Mouse (Mus musculus): ENCODE data around the gene Slc4a3.

Gene Slc4a3

DNA sequence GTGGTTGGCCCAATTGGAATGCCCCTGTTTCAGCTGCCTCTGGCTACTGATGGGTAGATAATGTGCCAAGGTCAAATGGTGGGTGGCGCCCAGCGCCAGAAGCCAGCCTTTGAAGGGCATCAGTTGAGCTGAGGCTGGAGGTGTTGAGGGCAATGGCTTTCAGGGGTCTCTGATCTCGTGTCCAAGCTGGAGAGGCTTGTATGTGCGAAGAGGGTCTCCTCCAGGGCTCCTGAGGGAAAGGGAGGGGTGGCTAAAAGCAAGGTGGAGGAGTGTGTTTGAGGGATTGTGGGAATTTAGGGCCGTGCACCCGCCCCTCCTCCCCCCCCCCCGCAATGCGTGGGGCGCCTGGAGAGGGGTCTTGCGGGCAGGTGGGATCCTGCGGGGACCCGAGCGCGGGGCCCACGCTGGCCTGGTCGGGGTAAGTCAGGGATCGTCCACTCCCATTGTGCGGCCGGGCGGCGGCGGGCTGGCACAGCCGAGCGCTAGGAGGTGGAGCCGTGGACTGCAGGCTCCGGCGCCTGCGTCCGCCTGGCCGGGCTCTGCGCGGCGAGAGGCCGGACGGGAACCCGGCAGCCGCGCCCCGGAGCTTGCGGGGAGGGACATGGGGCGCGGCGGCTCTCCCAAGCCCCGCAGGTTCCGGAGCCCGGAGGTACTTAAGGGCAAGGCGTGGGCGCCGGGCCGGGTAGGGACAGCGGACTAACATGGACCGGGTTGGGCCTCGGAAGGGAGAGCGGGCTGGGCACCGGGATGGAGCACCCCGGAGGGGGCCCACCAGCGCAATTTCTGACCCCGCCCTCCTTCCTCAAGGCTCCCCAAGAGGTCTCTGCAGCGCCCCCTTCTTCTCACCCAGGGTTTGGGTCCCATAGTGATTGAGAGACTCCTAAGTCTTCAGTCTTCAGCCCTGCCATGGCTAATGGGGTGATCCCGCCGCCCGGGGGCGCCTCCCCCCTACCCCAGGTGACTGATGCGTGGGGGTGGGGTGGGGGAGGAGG, at the start of gene Slc4a3:
Gene Slc4a3, plus strand, starts transcription at position 302 of the 992 bp plus-strand sequence.
- DNase-seq (ENCODE audit: low spot score), result peak; percentile 73

DNA sequence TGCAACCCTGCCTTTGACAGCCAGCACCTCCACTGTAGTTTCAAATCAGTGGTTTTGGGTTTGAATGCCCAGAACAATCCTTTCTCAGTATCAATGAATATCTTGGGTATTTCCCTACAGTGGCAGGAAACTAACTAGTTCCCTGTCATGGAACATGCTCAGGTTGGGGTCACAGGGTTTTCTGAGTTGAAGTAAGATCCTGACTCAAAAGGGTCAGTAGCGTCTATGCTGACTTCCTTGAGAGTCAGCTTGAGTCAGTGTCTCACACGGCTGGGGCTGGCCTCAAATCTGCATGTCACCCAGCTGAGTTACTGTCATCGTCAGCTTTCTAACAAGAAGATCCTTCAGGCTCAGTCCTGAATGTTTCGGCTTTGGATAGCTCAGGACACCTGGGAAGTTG, 47.2 kb upstream of the Slc4a3 start:
- no peak for DNase-seq (ENCODE audit: low spot score)

DNA sequence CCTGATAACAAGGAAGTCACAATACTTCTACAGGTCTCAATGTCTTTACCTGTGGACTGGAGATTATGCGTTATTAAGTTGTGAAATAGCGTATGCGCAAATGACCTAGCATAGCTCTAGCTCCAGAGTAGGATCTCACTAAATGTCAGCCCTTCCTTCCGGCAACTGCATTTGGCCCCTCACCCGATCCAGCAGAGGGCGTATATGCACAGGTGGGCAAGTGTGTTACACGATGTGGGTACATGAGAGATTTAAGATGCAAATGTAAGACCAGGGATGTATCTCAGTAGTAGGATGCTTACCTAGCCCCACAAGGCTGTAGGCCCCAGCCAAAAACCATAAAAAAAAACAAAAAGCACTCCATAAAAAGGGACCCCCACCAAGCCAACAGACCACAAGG, 46.6 kb upstream of the Slc4a3 start:
- DNase-seq (ENCODE audit: low spot score), result no peak

DNA sequence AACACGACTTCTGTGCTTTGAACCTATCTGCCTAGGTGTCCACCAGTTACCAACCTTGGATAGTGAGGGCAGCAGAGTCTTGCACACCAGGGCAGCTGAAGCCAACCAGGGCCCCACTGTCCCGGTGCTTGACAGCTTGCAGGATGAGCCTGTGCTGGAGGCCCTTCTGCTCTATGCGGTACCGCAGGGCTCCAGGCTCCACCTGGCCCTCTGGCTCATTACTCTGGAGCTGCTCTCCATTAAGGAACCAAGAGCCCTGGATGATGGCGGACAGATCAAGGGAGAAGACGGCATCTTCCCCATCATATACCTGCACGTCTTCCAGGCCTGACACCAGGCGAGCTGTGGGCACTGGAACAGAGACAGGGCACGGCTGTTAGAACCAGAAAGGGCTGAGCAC, 44.2 kb upstream of the Slc4a3 start:
- no peak for DNase-seq (ENCODE audit: low spot score)

DNA sequence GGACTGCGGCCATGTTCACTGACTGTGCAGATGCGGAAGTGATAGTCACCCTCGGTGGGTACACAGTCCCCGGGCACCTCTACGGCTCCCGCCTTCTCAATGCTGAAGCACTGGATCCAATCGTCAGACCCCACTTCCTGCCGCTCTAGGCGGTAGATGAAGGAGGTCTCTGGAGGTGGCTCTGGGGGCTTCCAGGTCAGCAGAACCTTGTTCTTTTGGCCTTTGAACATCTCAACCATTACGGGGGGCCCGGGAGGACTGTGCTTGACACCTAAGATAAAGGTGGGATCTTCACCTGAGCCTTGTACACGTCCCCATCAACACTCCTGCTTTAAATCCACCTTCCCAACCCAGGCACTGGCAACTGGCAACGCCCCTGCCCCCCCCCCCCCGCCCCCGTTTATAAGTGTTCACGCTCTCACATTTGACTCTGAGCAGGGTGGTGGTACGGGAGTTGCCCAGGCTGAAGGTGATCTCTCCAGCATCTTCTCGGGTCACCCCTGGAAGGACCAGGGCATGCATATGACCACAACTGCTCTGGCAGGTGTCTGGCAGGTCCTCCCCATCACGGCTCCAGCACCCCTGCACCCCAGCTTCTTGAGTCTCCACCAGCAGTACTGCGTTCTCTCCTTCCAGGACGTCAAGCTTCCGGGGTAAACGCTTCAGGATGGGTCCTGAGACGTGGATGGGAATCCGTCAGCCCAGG, 43.0 kb upstream of the Slc4a3 start:
- DNase-seq (ENCODE audit: low spot score), result no peak

DNA sequence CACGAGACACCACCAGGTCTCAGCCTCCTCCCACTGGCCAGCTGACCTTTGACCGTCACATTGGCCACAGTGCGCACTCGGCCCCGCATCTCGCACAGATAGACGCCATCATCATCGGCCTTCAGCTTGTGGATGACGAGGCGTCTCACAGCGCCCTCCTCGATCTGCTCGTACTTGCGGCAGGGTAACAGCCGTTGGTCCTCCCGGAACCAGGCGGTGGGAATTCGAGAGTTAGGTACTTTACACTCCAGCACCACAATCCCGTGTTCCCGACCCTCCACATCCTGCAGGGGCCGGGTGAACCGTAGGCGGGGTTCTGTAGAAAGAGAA, 42.5 kb upstream of the Slc4a3 start:
- no peak for DNase-seq (ENCODE audit: low spot score)

DNA sequence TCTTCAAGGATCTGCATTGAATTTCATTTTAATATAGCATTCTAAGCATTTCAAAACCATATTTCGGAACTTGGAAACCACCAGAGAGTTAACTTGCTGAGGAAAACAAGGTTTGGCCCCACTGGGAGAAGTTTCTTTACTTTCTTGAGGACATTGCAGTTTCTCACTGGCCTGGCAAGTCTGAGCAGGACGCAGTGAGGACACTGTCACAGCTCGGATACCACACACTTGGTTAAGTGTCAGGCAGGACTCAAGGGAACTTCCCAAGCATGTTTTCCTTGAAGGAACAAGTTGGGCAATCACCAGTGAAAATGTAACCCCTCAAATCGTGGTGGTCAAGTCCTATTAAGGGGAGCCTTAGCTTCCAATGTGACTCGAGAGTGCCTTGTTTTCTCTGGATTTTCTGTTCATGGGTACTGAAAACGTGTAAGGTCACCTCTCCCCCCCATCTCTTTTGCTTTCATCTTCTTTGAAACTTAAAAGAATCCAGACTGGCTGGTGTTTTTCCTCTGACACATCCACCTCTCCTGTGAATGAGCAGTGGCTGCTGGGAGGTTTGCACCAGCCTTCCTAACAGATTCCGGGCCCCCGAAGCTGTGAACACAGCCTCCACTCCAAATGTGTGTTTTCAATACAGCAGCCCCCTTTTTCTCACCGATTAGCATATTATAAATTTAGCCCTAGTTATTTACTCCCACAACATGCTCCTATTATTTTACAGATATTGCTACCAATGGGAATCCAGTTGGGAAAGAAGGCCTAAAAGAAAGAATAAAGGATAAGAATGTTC, 41.6 kb upstream of the Slc4a3 start:
- DNase-seq (ENCODE audit: low spot score), result no peak

DNA sequence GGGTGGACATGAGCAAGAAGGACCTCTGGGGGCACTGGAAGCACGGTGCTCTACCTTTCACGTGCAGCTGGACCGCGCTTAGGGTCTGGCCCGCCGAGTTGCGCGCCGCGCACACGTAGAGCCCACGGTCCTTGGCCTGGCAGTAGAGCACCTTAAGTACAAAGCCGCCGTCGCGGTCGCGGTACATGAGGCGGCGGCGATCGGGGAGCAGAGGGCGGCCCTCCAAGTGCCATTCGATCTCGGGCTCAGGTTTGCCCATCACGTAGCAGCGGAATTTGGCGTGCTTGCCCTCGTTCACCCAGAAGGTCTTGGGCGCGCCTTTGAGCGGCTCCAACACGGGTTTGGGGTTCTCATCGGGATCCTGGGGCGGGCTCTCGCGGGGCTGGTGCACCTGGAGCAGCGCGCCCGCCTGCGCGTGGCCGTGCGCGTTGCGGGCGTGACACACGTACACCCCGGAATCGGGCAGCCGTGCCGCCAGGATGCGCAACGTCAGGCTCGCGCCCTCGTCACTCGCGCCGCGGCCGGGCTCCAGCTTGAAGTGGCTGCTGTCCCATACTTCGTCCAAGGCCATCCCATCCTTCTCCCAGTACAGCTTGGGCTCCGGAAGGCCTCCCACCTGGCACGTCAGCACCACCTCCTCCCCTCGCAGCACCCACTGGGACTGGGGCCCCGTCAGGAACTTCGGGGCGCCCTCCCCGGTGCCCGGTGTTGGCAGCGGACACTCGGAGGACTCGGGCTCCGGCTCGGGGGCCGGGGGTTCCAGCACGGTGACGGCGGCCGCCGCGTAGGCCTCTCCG, 40.7 kb upstream of the Slc4a3 start:
- peak; percentile 71 for DNase-seq (ENCODE audit: low spot score)

DNA sequence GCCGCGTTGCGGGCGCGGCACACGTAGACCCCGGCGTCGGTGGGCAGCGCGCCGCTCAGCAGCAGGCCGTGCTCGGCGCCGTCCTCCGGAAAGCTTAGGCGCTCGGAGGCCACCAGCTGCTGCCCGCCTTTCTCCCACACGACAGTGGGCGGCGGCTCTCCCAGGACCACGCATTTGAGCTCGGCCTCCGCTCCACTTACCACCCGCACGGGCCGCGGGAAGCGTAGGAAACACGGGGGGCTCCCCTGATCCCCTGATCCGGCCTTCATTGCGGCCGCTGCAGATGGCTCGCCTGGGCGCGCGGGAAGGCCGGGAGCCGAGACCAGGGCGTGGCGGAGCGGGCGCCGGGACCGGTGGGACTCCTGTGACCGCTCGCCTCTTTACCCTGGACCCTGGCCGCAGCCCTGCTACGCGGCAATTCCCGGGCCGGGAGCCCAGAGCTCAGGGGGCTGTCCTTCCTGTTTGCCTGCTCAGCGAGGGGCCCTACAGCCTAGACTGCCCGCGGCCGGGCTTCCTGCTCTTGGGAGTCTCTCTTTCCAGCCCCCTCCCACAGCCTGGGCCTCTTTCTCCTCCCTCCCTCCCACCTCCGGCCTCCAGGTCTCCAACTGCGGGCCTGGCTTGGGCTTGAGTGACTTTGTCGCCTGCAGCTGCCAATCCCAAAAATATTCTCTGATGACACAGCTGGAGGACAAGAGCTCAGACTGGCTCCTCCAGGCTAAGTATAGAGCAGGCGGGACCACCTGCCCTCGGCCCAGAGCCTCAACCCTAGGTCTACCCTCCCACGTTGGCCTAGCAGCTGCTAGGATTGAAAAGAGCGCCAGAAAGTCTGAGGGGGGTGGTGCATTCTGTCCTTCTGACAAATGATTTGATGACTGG, 39.9 kb upstream of the Slc4a3 start, which contains the start of gene Obsl1:
Gene Obsl1, minus strand, starts transcription at position 497 of the 876 bp plus-strand sequence.
- DNase-seq (ENCODE audit: low spot score), result peak; percentile 84

DNA sequence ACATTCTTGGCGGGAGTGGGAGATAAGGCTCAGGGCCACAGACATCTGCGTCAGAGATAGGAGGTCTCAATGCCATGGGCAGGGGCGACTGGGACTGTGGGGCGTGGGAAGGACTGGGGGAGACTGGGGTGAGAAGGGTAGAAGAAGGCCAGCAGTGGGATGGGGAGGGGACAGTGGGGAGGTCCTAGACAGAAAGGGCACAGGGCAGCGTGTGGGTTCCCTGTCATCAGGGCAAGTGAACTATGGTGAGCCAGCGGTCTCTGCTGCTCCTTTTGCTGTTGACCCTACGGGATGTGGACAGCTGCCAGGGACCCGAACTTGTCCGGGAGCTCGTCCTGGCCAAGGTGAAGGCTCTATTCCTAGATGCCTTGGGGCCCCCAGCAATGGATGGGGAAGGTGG, 39.1 kb upstream of the Slc4a3 start, which contains the start of gene Inha:
Gene Inha, plus strand, starts transcription at position 72 of the 400 bp plus-strand sequence.
- DNase-seq (ENCODE audit: low spot score), result no peak

DNA sequence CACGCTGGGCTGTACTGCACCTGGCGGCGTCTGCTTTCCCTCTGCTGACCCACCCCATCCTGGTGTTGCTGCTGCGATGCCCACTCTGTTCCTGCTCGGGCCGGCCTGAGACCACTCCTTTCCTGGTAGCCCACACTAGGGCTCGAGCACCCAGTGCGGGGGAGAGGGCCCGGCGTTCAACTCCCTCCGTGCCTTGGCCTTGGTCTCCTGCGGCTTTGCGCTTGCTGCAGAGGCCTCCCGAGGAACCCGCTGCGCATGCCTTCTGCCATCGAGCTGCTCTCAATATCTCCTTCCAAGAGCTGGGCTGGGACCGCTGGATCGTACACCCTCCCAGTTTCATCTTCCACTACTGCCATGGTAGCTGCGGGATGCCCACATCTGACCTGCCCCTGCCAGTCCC, 36.5 kb upstream of the Slc4a3 start:
- DNase-seq (ENCODE audit: low spot score), result no peak

DNA sequence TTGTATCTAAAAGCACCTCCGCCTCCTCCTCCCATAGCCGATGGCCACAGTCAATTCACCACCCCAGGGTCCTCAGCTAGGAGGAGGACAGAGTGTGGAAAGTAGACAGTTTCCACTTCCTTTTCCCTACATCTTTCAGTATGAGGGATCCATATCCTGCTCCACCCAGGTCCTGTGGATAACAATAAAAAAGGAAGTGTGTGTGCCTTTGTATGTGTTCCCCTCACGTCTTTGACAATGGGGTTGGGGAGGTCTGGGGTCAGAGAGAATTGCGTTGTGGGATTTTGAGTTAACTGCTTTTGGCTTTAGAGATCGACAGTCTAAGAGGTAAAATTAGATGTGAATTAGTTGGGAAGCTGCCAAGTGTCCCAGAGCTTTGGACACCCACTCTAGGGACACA, 35.9 kb upstream of the Slc4a3 start:
- DNase-seq (ENCODE audit: low spot score), result no peak

DNA sequence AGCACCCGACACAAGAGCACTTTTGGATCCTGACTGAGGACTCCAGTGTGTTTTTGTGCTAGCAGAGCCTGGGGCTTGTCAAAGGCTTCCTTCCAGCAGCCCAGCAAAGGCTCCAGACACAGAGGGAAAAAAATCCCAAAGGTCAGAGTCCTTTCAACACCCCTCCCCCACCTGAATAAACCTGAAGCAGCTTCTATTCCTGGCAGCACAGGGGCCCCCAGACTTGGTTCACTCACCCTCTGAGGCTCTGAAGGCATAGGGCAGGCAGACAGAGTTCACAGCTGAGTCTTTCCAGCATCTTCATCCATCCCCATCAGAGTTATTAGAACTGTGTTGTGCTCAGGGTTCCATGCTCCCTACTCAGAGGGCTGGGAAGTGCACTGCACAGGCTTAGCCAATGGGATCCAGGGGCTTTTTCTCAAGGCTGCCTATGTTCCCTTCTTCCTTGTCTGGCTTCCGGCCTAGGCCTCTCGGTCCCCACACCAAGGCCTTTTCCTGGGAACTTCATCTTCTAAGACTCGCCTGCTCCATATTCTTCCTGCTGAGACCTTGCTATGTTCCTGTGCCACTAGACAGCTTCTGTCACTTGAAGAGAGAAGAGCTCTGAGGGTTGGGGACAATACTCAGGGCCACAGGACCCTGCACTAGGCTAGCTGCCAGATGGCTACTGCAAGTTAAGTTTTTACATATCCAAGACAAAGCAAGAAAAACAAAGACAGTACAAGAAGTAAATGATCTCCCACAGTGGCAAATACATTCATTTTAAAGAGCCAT, 34.4 kb upstream of the Slc4a3 start:
- peak; percentile 29 for DNase-seq (ENCODE audit: low spot score)

DNA sequence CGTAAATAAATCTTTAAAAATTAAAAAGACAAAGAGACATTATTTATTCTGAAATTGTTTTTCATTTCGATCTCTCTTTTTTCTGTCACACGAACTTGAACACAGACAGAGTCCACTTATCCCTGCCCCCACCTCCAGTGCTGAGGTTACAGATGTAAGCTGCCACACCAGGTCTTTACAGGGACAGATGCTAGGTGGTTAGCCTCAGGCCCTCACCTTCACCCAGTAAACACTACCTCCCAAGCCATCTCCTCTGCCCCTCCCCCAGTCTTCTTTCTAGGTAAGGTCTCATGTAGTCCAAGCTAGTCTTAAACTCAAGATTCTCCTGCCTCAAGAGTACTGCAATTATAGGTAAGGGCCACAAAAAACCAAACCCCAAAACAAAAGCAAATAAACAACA, 33.5 kb upstream of the Slc4a3 start:
- no peak for DNase-seq (ENCODE audit: low spot score)

DNA sequence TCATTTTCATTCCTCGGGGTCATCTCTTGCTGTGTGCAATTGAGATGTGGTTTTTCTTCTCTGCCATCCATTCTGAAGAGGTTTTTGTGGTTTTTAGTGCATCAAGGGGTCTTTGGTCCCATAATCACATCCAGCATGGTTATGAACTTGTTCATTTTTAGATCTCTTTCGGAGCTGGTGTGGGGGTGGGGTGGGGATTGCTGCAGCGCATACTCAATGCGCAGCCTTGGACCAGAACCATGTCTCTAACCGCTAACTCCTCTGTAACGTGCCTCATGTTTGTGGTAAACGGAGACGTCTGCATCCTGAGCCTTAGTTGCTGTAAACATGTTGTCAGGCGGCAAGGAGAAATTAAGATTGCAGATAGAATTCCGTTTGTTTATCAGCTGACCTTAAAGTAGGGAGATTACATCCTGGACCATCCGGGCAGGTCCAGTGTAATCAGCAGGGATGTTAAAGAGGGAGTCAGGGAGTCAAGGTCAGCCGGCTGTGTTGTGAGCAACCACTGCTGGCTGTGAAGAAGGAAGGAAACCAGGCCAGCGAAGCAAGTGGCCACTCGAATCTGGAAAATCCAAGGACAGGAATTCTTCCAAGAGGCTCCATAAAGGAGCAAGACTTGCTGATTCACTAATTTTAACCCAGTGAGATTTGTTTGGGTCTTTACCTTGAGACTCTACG, 29.2 kb upstream of the Slc4a3 start:
- DNase-seq (ENCODE audit: low spot score), result no peak

DNA sequence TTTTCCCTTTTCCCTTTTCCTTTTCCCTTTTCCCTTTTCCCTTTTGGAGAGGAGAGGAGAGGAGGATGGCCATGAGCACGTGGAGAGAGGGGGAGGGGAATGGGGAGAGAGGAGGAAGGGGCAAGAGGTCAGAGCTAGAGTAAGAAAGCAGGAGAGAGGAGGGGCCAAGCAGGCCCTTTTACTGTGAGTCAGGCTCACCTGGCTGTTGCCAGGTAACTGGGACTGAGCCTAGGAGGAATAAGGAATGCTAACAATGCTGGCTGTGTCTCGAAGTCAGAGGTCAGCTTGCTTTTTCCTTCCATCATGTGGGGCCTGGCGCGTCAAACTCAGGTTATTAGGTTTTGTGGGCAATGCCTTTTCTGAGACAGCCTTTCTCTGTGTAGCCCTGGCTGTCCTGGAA, 28.1 kb upstream of the Slc4a3 start:
- DNase-seq (ENCODE audit: low spot score), result peak; percentile 45

DNA sequence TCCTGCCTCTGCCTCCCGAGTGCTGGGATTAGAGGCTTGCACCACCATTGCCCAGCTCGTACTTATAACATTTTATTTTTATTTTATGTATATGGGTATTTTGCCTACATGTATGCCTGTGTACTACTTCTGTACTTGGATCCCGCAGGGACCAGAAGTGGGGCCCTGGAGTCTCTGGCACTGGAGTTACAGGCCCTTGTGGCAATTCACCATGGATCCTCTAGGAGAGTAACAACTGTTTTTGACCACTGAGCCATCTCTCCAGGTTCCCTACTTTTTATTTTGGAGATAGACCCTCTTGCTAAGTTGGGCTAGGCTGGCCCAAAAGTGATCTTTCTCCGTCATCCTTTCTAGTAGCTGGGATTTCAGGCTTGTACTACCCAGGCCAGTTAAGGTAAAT, 27.6 kb upstream of the Slc4a3 start:
- DNase-seq (ENCODE audit: low spot score), result no peak

DNA sequence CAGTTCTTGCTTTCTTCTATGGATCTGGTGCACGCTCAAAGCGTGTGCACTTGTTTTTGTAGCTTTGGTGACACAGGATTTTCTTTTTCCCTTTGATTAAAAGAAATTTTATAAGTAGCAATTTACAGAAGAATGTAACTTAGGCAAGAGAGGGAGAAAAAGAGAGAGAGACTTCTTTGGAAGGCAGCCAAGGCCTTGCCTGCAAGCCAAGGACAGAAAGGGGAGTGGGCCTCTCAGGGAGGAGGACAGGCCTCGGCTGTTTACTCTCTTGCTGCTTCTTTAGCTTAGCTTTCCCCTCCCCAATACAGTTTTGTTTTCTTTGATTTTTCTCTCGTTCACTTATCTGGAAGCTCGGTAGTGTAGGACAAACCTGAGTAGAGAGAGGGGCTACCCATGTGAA, 26.5 kb upstream of the Slc4a3 start:
- no peak for DNase-seq (ENCODE audit: low spot score)

Data from embryo, embryonic 10 days (tissue).